Mouse (Mus musculus) cerebellum, adult 2 months (tissue): ENCODE measurements around the gene Cacng6. TPM values are rescaled to one million over a fixed set of nuclear protein-coding genes. Genes with fewer than 3 reads are reported as not detected.

Experiments used
- DNase-seq, 2 experiments: peaks; one replicate each; pipeline ENCODE4 v3.0.0; 2021
- H3K27ac ChIP-seq: fragments of 200-500 bp; 2 replicates; pipeline ENCODE4 v1.5.1; 2012; ENCODE audit warnings: low read length, control low read depth, inconsistent platforms; ENCODE audit not compliant: insufficient read depth
- H3K27me3 ChIP-seq: fragments of 200-500 bp; 2 replicates; pipeline ENCODE4 v1.6.1; 2012; ENCODE audit warnings: inconsistent platforms, mild to moderate bottlenecking, low read length, moderate library complexity; ENCODE audit not compliant: control insufficient read depth, insufficient read depth
- H3K4me1 ChIP-seq: fragments of 200-500 bp; 2 replicates; pipeline ENCODE4 v1.6.1; 2011; ENCODE audit warnings: low read length; ENCODE audit not compliant: control insufficient read depth, insufficient read depth
- H3K4me3 ChIP-seq: fragments of 200-500 bp; replicated peaks from 2 replicates; pipeline ENCODE3; 2011; ENCODE audit warnings: mild to moderate bottlenecking, low read depth, low read length, control low read depth; ENCODE audit not compliant: insufficient read depth
- CTCF ChIP-seq: fragments of 200-500 bp; IDR thresholded peaks from 2 replicates; pipeline ENCODE4 v1.5.1; 2011; ENCODE audit warnings: low read depth, mild to moderate bottlenecking, control low read depth, low read length, moderate library complexity, borderline replicate concordance; ENCODE audit not compliant: insufficient read depth
- POLR2A ChIP-seq: fragments of 200-500 bp; IDR thresholded peaks from 2 replicates; pipeline ENCODE4 v1.6.1; 2011; ENCODE audit warnings: low read length, control low read depth, borderline replicate concordance; ENCODE audit not compliant: insufficient read depth
- WGBS: fragments of 180-500 bp; shearing (Covaris S2); methylation state at CpG from one replicate; pipeline ENCODE4 v1.1.7; 2018; 5-methylcytosine and 5-hydroxymethylcytosine counted together
- polyA plus RNA-seq: library from polyadenylated mRNA; depleted of rRNA; stranded (reverse); fragments of >200 nt; gene quantifications from 2 replicates; pipeline ENCODE4 v1.2.3, GENCODE M21; 2012; rRNA removed

Cacng6 gene
- 0.05 and 0.13 TPM in 2 replicates for polyA plus RNA-seq

DNA sequence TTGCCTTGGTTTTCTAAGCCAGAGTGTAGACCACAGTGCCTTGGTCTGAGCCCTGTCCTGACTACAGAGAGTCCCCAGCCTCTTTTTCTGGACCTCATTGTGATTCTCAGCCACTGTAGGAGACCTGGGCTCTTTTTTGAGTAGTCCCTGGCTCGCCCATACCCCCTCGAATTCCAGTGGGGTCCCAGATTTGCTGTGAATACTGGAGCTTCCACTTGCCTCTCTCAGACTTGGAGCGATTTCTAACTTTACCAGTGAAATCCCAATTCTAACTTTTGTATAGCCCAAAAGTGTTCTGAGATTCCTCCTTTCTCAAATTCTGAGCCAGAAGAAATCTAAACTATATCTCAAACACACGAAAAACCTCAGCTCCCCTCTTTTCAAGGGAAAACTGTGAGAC lies at the start of gene Cacng6:
Gene Cacng6, plus strand, starts transcription at position 301 of the 400 bp plus-strand sequence.
- 65% methylated on average over 4 of the region's 4 CpGs for WGBS
- DNase-seq: no peak
- no peak within 1 kb of the TSS for H3K4me3 ChIP-seq

DNA sequence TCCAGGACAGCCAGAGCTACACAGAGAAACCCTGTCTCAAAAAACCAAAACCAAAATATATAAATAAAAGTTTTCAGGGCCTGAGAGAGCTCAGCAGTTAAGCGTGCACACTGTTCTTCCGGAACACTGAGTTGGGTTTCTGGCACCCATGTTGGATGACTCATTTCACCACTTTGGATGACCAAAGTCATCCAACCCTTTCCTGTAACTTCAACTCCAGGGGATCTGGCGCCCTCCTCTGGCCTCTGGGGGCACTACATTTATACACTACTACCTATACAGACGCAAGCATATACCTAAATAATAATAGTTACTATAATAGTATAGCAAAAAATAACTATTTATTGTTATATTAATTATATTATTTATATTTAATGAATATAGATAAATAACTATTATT lies 47.2 kb upstream of the Cacng6 start:
- no peaks in the 10 kb centered on the region for H3K27me3 ChIP-seq
- no peaks in the 10 kb centered on the region for H3K4me1 ChIP-seq
- DNase-seq: peak; percentile 31 to 51
- 34% methylated on average over 4 of the region's 4 CpGs for WGBS
- H3K27ac ChIP-seq: no peak overlapping the region
- H3K4me3 ChIP-seq: no peak overlapping the region
- TF ChIP-seq CTCF (peak; percentile 47; the same call in 1 of the 2 replicates), POLR2A (no peak)

More for the DNA sequence above, at the start of gene Cacng6:
- Histone ChIP-seq H3K27me3 (no peaks in the 10 kb centered on the region; the same call in 1 of the 2 replicates), H3K4me1 (no peaks in the 10 kb centered on the region), H3K27ac (no peak within 1 kb of the TSS)
- no peak for TF ChIP-seq POLR2A
- TF ChIP-seq CTCF: no peak

DNA sequence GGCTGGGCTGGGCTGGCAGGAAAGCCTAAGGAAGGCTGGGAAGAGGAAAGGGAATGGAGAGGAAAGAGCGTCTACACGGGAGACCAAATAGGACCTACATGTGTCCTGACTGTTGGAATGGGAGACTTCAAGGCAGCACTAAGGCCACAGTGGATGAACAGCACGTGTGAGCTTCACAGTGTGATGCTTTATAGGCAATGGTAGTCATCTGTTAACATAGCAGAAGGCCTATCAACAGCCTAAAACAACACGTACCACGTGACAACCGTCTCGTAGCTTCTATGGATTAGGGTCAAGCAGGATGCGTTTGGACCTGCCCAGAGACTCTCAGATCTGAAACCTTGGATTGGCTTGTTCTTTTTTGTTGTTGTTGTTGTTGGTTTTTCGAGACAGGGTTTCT lies 41.9 kb upstream of the Cacng6 start:
- H3K27me3 ChIP-seq: no peaks in the 10 kb centered on the region
- WGBS: 82% methylated on average over 9 of the region's 9 CpGs

DNA sequence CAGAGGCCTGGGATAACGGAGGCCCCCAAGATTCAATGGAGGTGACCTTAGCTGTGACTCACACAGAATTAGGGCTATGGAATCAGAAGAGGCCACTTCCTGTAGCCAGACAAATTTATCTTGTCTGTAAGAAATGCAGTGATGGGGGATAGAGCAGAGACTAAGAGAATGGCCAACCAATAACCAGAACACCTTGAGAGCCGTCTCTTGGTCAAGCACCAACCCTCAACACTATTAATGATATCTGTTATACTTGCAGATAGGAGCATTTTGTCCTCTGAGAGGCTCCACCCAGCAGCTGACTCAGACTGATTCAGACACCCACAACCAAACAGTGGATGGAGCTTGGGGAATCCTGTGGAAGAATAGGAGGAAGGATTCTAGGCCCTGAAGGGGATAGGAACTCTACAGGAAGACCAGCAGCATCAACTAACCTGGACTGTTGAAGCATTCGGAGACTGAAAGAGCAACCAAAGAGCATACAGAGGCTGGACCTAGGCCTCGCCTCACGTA lies 39.1 kb upstream of the Cacng6 start:
- TF ChIP-seq POLR2A (no peak), CTCF (no peak)
- Histone ChIP-seq H3K4me3 (no peak overlapping the region), H3K27me3 (no peaks in the 10 kb centered on the region), H3K4me1 (no peaks in the 10 kb centered on the region), H3K27ac (no peak overlapping the region)
- no peak for DNase-seq
- 97% methylated on average over 5 of the region's 5 CpGs for WGBS

More for the DNA sequence above, 41.9 kb upstream of the Cacng6 start:
- no peak for DNase-seq
- H3K4me1 ChIP-seq: no peaks in the 10 kb centered on the region
- no peak overlapping the region for H3K4me3 ChIP-seq
- no peak overlapping the region for H3K27ac ChIP-seq
- TF ChIP-seq CTCF (no peak), POLR2A (no peak)

DNA sequence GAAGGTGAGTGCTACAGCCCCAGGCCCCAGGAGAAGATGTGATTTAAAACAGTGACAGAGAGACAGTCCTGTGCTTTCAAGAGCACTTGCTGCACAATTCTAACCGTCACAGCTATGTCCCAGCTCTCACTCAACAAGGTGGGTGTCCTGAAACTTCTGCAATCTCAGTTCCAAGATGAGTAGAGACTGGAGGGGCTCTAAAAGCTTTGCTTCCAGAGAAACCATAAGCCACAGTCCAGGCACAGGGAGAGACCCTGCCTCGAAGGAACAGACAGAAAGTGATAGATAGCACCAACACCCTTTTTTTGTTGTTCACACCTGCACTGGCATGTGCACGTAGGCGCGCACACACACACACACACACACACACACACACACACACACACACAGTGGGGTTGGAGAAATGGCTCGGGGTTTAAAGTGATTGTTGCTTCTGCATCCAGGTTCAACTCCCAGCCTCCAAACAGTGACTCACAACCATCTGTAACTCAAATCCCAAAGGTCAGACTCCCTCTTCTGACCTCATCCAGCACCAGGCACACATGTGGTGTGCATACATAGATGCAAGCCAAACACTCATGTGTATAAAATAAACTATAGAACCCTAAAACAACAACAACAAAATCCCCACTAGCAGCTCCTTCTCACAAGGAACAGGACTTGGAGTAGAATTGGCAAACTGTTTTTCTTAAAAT lies 37.8 kb upstream of the Cacng6 start:
- no peak for TF ChIP-seq CTCF
- TF ChIP-seq POLR2A: no peak
- WGBS: 76% methylated on average over 6 of the region's 6 CpGs
- DNase-seq: no peak
- Histone ChIP-seq H3K27me3 (no peaks in the 10 kb centered on the region), H3K27ac (no peak overlapping the region), H3K4me3 (no peak overlapping the region), H3K4me1 (no peaks in the 10 kb centered on the region)

DNA sequence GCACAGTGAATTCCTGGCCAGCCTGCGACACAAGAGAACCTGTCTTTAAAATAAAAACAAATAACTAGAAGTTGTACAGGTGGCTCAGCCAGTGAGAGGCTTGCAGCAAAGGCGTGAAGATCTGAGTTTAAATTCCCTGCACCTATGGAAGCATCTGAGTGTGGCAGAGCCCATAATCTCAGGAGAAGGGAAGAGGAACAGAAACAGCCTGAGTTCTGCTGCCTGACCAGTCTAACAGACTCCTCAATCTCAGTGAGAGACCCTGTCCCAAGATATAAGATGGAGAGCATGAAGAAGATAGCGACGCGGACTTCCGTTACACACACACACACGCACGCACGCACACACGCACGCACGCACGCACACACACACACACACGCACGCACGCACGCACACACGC lies 36.2 kb upstream of the Cacng6 start:
- TF ChIP-seq CTCF (no peak), POLR2A (no peak)
- WGBS: 88% methylated on average over 18 of the region's 18 CpGs
- DNase-seq: no peak
- Histone ChIP-seq H3K27me3 (no peaks in the 10 kb centered on the region), H3K4me3 (no peak overlapping the region), H3K27ac (no peak overlapping the region), H3K4me1 (peaks cover 3% of the 10 kb centered on the region; the same call in 1 of the 2 replicates)

DNA sequence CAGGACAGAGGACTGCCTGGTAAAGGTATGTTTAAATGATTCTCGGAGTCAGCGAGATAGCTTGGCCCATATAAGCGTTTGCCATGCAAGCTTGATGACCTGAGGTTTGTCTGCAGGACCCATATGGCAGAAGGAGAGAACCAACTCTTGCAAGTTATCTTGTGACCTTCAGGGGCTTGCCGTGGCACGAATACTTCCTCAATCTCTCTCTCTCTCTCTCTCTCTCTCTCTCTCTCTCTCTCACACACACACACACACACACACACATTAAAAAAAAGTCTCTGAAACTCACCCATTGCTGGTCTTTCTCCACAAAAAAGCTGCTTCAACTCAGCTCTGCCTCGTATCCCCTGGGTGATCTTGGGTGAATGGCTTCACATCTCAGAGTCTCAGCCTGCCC lies 35.1 kb upstream of the Cacng6 start:
- no peak overlapping the region for H3K4me3 ChIP-seq
- no peak for DNase-seq
- WGBS: 53% methylated on average over 6 of the region's 6 CpGs
- no peaks in the 10 kb centered on the region for H3K27me3 ChIP-seq
- TF ChIP-seq CTCF: no peak
- no peak for TF ChIP-seq POLR2A
- H3K27ac ChIP-seq: no peak overlapping the region
- H3K4me1 ChIP-seq: peaks cover 3% of the 10 kb centered on the region; the same call in 1 of the 2 replicates

DNA sequence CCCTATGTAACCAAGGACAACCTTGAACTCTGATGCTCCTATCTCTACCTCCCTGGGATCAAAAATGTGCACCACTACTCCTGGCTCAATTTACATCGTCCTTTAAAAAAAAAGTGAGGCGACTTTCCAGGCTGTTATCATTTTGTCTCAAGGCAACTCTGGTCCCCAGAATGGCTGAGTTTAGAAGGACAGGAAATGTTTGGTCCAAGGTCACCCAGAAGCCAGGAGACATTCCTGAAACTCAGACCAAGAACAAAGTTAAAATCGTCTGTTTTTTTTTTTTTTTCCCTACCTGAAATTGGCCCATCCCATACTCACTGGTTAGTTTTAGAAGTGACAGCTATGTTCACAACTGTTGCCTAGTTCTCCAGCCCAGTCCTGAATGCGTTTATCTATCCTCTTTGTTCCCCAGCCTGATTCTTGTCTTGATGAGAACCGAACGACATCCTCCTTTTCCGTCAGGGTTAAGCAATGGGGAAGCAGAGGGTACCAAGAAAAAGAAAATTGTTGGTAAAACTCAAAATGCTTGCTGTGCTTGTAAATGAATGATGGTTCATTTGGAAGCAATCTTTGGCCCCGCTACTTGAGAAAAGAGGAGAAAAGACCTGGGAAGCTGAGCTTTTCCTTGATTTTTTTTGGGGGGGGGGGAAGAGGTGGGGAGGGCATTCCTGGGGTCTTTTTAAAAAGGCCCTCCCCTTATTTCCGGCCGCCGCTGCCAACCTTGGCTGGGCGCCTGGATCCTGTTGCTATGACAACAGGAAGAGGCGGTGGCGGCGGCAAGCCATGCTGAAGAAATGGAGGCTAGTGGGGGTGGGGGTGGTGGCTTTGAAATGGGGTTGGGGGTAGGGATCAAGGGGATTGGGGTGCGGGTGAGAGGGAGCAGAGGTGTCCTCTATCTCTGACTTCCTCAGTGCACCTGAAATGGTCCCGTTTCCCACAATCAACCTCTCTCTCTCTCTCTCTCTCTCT lies 34.3 kb upstream of the Cacng6 start:
- TF ChIP-seq CTCF: no peak
- no peak for TF ChIP-seq POLR2A
- no peaks in the 10 kb centered on the region for H3K27me3 ChIP-seq
- 5% methylated on average over 16 of the region's 17 CpGs for WGBS
- H3K4me3 ChIP-seq: peak overlapping the region; percentile 60
- H3K4me1 ChIP-seq: peaks cover 3% of the 10 kb centered on the region; the same call in 1 of the 2 replicates
- H3K27ac ChIP-seq: no peak overlapping the region
- DNase-seq: peak; percentile 65 to 73
